Mouse (Mus musculus) MEL (cell line): ENCODE data around the gene Cadm2. TPM values are rescaled to one million over a fixed set of nuclear protein-coding genes. Genes with fewer than 3 reads are reported as not detected.

Experiments used
- DNase-seq: peaks from one replicate; pipeline ENCODE4 v3.0.0; 2011; ENCODE audit warnings: low read depth, low spot score
- H3K27ac ChIP-seq: 2 replicates; pipeline ENCODE4 v1.5.1; 2012; ENCODE audit warnings: low read depth, mild to moderate bottlenecking, control low read depth, low read length, moderate library complexity; ENCODE audit not compliant: control insufficient read depth
- H3K27me3 ChIP-seq, 2 experiments: fragments of 150-350 bp in 1 of 2; sonication (generic) in 1 of 2; 2 replicates each; pipeline ENCODE4 v1.6.1; 2012; ENCODE audit warnings: low read length in 2 of 2, mild to moderate bottlenecking in 2 of 2, improper control_type of control experiment in 1 of 2, moderate library complexity in 1 of 2; ENCODE audit not compliant: insufficient read depth in 2 of 2, control insufficient read depth in 1 of 2
- H3K36me3 ChIP-seq, 2 experiments: 2 replicates each; pipeline ENCODE4 v1.6.1; 2012 to 2014; ENCODE audit warnings: low read length in 2 of 2, improper control_type of control experiment in 1 of 2, inconsistent platforms in 1 of 2, mild to moderate bottlenecking in 1 of 2; ENCODE audit not compliant: insufficient read depth in 2 of 2, control insufficient read depth in 1 of 2
- H3K4me1 ChIP-seq, 2 experiments: fragments of 150-350 bp in 1 of 2; sonication (generic) in 1 of 2; 2 replicates each; pipeline ENCODE4 v1.6.1; 2012; ENCODE audit warnings: low read length in 2 of 2, improper control_type of control experiment in 1 of 2, mild to moderate bottlenecking in 1 of 2; ENCODE audit not compliant: insufficient read depth in 2 of 2, control insufficient read depth in 1 of 2
- H3K4me3 ChIP-seq, 2 experiments: fragments of 150-350 bp in 1 of 2; sonication (generic) in 1 of 2; 2 replicates each; pipeline ENCODE4 v1.5.1; 2012; ENCODE audit warnings: low read depth in 2 of 2, low read length in 2 of 2, mild to moderate bottlenecking in 2 of 2, moderate library complexity in 2 of 2, control low read depth in 1 of 2, improper control_type of control experiment in 1 of 2; ENCODE audit not compliant: control insufficient read depth in 1 of 2, insufficient read depth in 1 of 2
- H3K79me2 ChIP-seq: 2 replicates; pipeline ENCODE4 v1.6.1; 2012; ENCODE audit warnings: mild to moderate bottlenecking, low read length, moderate library complexity; ENCODE audit not compliant: control insufficient read depth, poor library complexity, insufficient read depth
- H3K9ac ChIP-seq: 2 replicates; pipeline ENCODE4 v1.6.1; 2012; ENCODE audit warnings: low read depth, mild to moderate bottlenecking, control low read depth, low read length, moderate library complexity; ENCODE audit not compliant: control insufficient read depth, poor library complexity, severe bottlenecking
- H3K9me3 ChIP-seq: fragments of 150-350 bp; sonication (generic); replicated peaks from 2 replicates; pipeline ENCODE4 v1.6.1; 2012; ENCODE audit warnings: mild to moderate bottlenecking, low read length, improper control_type of control experiment, moderate library complexity; ENCODE audit not compliant: insufficient read depth
- BHLHE40 ChIP-seq: IDR thresholded peaks from 2 replicates; pipeline ENCODE4 v1.6.1; 2012; ENCODE audit warnings: low read depth, mild to moderate bottlenecking, inconsistent platforms, low read length, improper control_type of control experiment, borderline replicate concordance
- CHD1 ChIP-seq: IDR thresholded peaks from 2 replicates; pipeline ENCODE4 v1.6.1; 2012; ENCODE audit warnings: low read depth, mild to moderate bottlenecking, inconsistent platforms, low read length, improper control_type of control experiment
- E2F4 ChIP-seq: IDR thresholded peaks from 2 replicates; pipeline ENCODE4 v1.6.1; 2011; ENCODE audit warnings: low read depth, low read length, improper control_type of control experiment, borderline replicate concordance
- EP300 ChIP-seq, 2 experiments: IDR thresholded peaks; 2 replicates each; pipeline ENCODE4 v1.6.1; 2011; ENCODE audit warnings: improper control_type of control experiment in 2 of 2, low read length in 2 of 2, low read depth in 1 of 2, mild to moderate bottlenecking in 1 of 2
- ETS1 ChIP-seq: IDR thresholded peaks from 2 replicates; pipeline ENCODE4 v1.6.1; 2012; ENCODE audit warnings: low read depth, mild to moderate bottlenecking, inconsistent platforms, low read length, improper control_type of control experiment, moderate library complexity
- GABPA ChIP-seq: IDR thresholded peaks from 2 replicates; pipeline ENCODE4 v1.6.1; 2012; ENCODE audit warnings: low read depth, mild to moderate bottlenecking, inconsistent platforms, low read length, improper control_type of control experiment, moderate library complexity
- GATA1 ChIP-seq: IDR thresholded peaks from 2 replicates; pipeline ENCODE4 v1.6.1; 2011; ENCODE audit warnings: low read depth, low read length, improper control_type of control experiment
- HCFC1 ChIP-seq: IDR thresholded peaks from 2 replicates; pipeline ENCODE4 v1.6.1; 2012; ENCODE audit warnings: low read depth, mild to moderate bottlenecking, inconsistent platforms, low read length, improper control_type of control experiment, moderate library complexity
- JUND ChIP-seq: IDR thresholded peaks from 2 replicates; pipeline ENCODE4 v1.6.1; 2011; ENCODE audit warnings: low read depth, mild to moderate bottlenecking, improper control_type of control experiment, low read length
- KAT2A ChIP-seq: conservative IDR thresholded peaks from 2 replicates; pipeline ENCODE4 v1.6.1; 2012; ENCODE audit warnings: low read depth, low read length, improper control_type of control experiment, inconsistent platforms
- MAFK ChIP-seq: IDR thresholded peaks from 2 replicates; pipeline ENCODE4 v1.6.1; 2011; ENCODE audit warnings: low read depth, mild to moderate bottlenecking, low read length, improper control_type of control experiment, borderline replicate concordance
- NELFE ChIP-seq: IDR thresholded peaks from 2 replicates; pipeline ENCODE4 v1.6.1; 2011; ENCODE audit warnings: low read depth, low read length, improper control_type of control experiment
- NRF1 ChIP-seq: IDR thresholded peaks from 2 replicates; pipeline ENCODE4 v1.6.1; 2014; ENCODE audit warnings: low read depth, mild to moderate bottlenecking, inconsistent platforms, low read length, improper control_type of control experiment, moderate library complexity; ENCODE audit not compliant: poor library complexity, insufficient read depth, severe bottlenecking
- POLR2AphosphoS2 ChIP-seq: IDR thresholded peaks from 2 replicates; pipeline ENCODE4 v1.6.1; 2011; ENCODE audit warnings: low read length, improper control_type of control experiment
- RAD21 ChIP-seq: IDR thresholded peaks from 2 replicates; pipeline ENCODE4 v1.6.1; 2011; ENCODE audit warnings: mild to moderate bottlenecking, low read depth, low read length, improper control_type of control experiment
- RCOR1 ChIP-seq: IDR thresholded peaks from 2 replicates; pipeline ENCODE4 v1.6.1; 2012; ENCODE audit warnings: low read depth, mild to moderate bottlenecking, inconsistent platforms, low read length, improper control_type of control experiment
- TCF12 ChIP-seq: IDR thresholded peaks from 2 replicates; pipeline ENCODE4 v1.6.1; 2014; ENCODE audit warnings: low read depth, mild to moderate bottlenecking, inconsistent platforms, low read length, improper control_type of control experiment, moderate library complexity
- USF1 ChIP-seq: IDR thresholded peaks from 2 replicates; pipeline ENCODE4 v1.6.1; 2014; ENCODE audit warnings: low read depth, mild to moderate bottlenecking, inconsistent platforms, low read length, improper control_type of control experiment, moderate library complexity
- ZNF384 ChIP-seq: IDR thresholded peaks from 2 replicates; pipeline ENCODE4 v1.6.1; 2012; ENCODE audit warnings: low read depth, mild to moderate bottlenecking, inconsistent platforms, low read length, improper control_type of control experiment
- polyA plus RNA-seq, 2 experiments: library from polyadenylated mRNA; stranded (reverse) in 1 of 2; unstranded in 1 of 2; fragments of >175 nt in 1 of 2; fragments of >200 nt in 1 of 2; gene quantifications; 2 replicates each; pipeline versions ENCODE4 v1.2.1 to v1.2.4; 2012; ENCODE audit warnings: low replicate concordance in 2 of 2, low read depth in 1 of 2; ENCODE audit not compliant: insufficient read length in 2 of 2, insufficient read depth in 1 of 2, missing spikeins in 1 of 2
- total RNA-seq: library from RNA; depleted of rRNA; stranded (reverse); fragments of 300-350 nt; gene quantifications from 2 replicates; pipeline ENCODE4 v1.2.3, GENCODE M21; 2012

The Cadm2 gene
- total and polyA plus RNA-seq, 3 experiments = not detected

GRCm38 (mm10) chr16:67203329-67203728 is 417.4 kb downstream of the Cadm2 start:
- no peak overlapping the region for H3K4me3 ChIP-seq
- no peak overlapping the region for H3K9ac ChIP-seq
- no peaks in the 10 kb centered on the region for H3K4me1 ChIP-seq
- H3K79me2 ChIP-seq = no peaks in the 10 kb centered on the region
- DNase-seq = no peak
- no peaks in the 10 kb centered on the region for H3K27me3 ChIP-seq
- no peak overlapping the region for H3K27ac ChIP-seq
- H3K9me3 ChIP-seq = no peaks in the 10 kb centered on the region
- TF ChIP-seq MAFK = peak; percentile 63; the same call in 1 of the 2 replicates
- TF ChIP-seq GABPA = no peak
- TF ChIP-seq ZNF384 = no peak
- no peaks in the 10 kb centered on the region for H3K36me3 ChIP-seq

- H3K4me3 ChIP-seq = no peak overlapping the region
- H3K4me1 ChIP-seq = no peaks in the 10 kb centered on the region
- H3K27ac ChIP-seq = no peak overlapping the region
- no peaks in the 10 kb centered on the region for H3K36me3 ChIP-seq
- TF ChIP-seq TCF12 = no peak
- no peak for TF ChIP-seq USF1
- no peak for TF ChIP-seq NRF1
- no peak for TF ChIP-seq RAD21
- no peak for TF ChIP-seq KAT2A
- no peak for TF ChIP-seq RCOR1
- TF ChIP-seq MAFK = no peak
- no peak for TF ChIP-seq NELFE
- no peak for TF ChIP-seq EP300 (IDR thresholded peaks at IDR 0.05; ENCODE audit: low read depth in 1 of 2, low read length in 2 of 2)
- no peak for TF ChIP-seq GATA1
- TF ChIP-seq HCFC1 = no peak
- TF ChIP-seq POLR2AphosphoS2 = no peak
- TF ChIP-seq JUND = no peak
- no peak for TF ChIP-seq CHD1
- TF ChIP-seq ETS1 = no peak
- no peak for TF ChIP-seq E2F4
- no peak for TF ChIP-seq BHLHE40
- H3K79me2 ChIP-seq = no peaks in the 10 kb centered on the region
- no peak for DNase-seq
- H3K9me3 ChIP-seq = no peaks in the 10 kb centered on the region
- H3K27me3 ChIP-seq = no peaks in the 10 kb centered on the region
- H3K9ac ChIP-seq = no peak overlapping the region
Observed at GRCm38 (mm10) chr16:67192852-67193415, 427.8 kb downstream of the Cadm2 start.
